ENCODE assay signal across 8 mouse cellular contexts in genomic region chr4:105205045-105205851, GRCm38 (mm10). TPM values are rescaled to one million over a fixed set of nuclear protein-coding genes. Genes with fewer than 3 reads are reported as not detected.
DNase-seq lines count a peak whose midpoint lies in the region; ATAC-seq and TF ChIP-seq lines count a peak whose summit lies in the region.

No protein-coding gene starts in this region.

- H3K4me2 ChIP-seq in midbrain, embryonic 11.5 days: no peak overlapping the region

- no peaks in the 10 kb centered on the region for H3K9me3 ChIP-seq in midbrain, embryonic 11.5 days (ENCODE audit: control insufficient read depth, low read length)

- peak overlapping the region; percentile 74 for H3K27ac ChIP-seq in brown adipose tissue, adult 24 weeks (replicated peaks; ENCODE audit: low read depth, low read length)
- H3K27ac ChIP-seq in heart, adult 2 months: peak overlapping the region; percentile 76
- H3K27ac ChIP-seq in midbrain, embryonic 11.5 days (ENCODE audit: low read depth, low read length): no peak overlapping the region

- WGBS in heart, adult 2 months: 51% methylated on average over 15 of the region's 15 CpGs
- 76% methylated on average over 15 of the region's 15 CpGs for WGBS in midbrain, embryonic 11.5 days

- peak; percentile 67; the same call in 1 of the 2 replicates for TF ChIP-seq EP300 in heart, adult 2 months (IDR thresholded peaks at IDR 0.05; ENCODE audit: insufficient read depth, low read depth, low read length)

- H3K27me3 ChIP-seq in heart, adult 2 months (ENCODE audit: control insufficient read depth, insufficient read depth, low read length): no peaks in the 10 kb centered on the region
- no peaks in the 10 kb centered on the region for H3K27me3 ChIP-seq in midbrain, embryonic 11.5 days (ENCODE audit: control insufficient read depth, insufficient read depth, low read length)

- ATAC-seq in midbrain, embryonic 11.5 days (ENCODE audit: low FRiP score): no peak

- peaks cover 22% of the 10 kb centered on the region for H3K36me3 ChIP-seq in heart, adult 2 months (ENCODE audit: control insufficient read depth, insufficient read depth, low read length)
- no peaks in the 10 kb centered on the region; the same call in 1 of the 2 replicates for H3K36me3 ChIP-seq in midbrain, embryonic 11.5 days (ENCODE audit: control insufficient read depth, insufficient read depth, low read length)

- no peaks in the 10 kb centered on the region; the same call in none of the 2 replicates for H3K79me2 ChIP-seq in heart, adult 2 months (replicated peaks; ENCODE audit: control insufficient read depth, insufficient read depth, low read length)

- TF ChIP-seq POLR2A in heart, adult 2 months (IDR thresholded peaks at IDR 0.05; ENCODE audit: insufficient read depth, low read depth, low read length): 0 out of 2 replicates have a peak, but pooled peaks have one; percentile 25

- peaks cover 66% of the 10 kb centered on the region for H3K4me1 ChIP-seq in brown adipose tissue, adult 24 weeks (ENCODE audit: control insufficient read depth, insufficient read depth, insufficient read length, low read length)
- H3K4me1 ChIP-seq in heart, adult 2 months (ENCODE audit: control insufficient read depth, insufficient read depth, low read length): peaks cover 30% of the 10 kb centered on the region
- H3K4me1 ChIP-seq in midbrain, embryonic 11.5 days (ENCODE audit: control insufficient read depth, insufficient read depth, low read length): peaks cover 11% of the 10 kb centered on the region

- intact Hi-C loops in heart, adult 2 months (cut with DNase I): loop anchor here (1.0 to 2.0 kb wide), 2 partner anchors 11 to 46 kb away; no protein-coding TSS in a partner anchor
- intact Hi-C loops in left cerebral cortex, postnatal 14 days (cut with DNase I): no loop called here

- TF ChIP-seq CTCF in heart, adult 2 months (IDR thresholded peaks at IDR 0.05): peak; percentile 45

- DNase-seq in Muller cell, postnatal 12 days (ENCODE audit: inconsistent ontology term): peak; percentile 58
- DNase-seq in heart, adult 2 months: peak; percentile 80 to 86
- DNase-seq in kidney, adult 11 months: peak; percentile 81
- peak; percentile 70 for DNase-seq in lung, postnatal 36 days
- no peak for DNase-seq in spleen, postnatal 4 days (ENCODE audit: low spot score in 2 of 2)
- DNase-seq in midbrain, embryonic 11.5 days (ENCODE audit: low spot score, missing footprints): no peak
- DNase-seq in left cerebral cortex, postnatal 14 days (ENCODE audit: low spot score in 2 of 2): no peak

- no peak overlapping the region for H3K9ac ChIP-seq in heart, adult 2 months (ENCODE audit: low read depth, low read length)
- H3K9ac ChIP-seq in midbrain, embryonic 11.5 days (ENCODE audit: low read length): no peak overlapping the region

- no peak overlapping the region for H3K4me3 ChIP-seq in brown adipose tissue, adult 24 weeks (ENCODE audit: insufficient read depth, low read depth, low read length)
- peak overlapping the region; percentile 15; the same call in 1 of the 2 replicates for H3K4me3 ChIP-seq in heart, adult 2 months
- no peak overlapping the region for H3K4me3 ChIP-seq in midbrain, embryonic 11.5 days (ENCODE audit: low read depth, low read length)

RNA-seq across cellular contexts. Expression of gene Plpp3, which starts 48.1 kb away (rescaled TPM):
- 38.6 and 44.2 TPM in 2 replicates for polyA plus RNA-seq in brown adipose tissue, adult 24 weeks (2012; ENCODE audit: insufficient read depth, insufficient read length, missing spikeins)
- 10 to 100 TPM; 64.8 to 74.0 TPM for total RNA-seq in heart, adult 2 months (2021)
- 76.9 and 92.0 TPM in 2 replicates for polyA plus RNA-seq in heart, adult 2 months (2012; rRNA removed)
- 46.3 and 47.0 TPM in 2 replicates for polyA plus RNA-seq in midbrain, embryonic 11.5 days (2014; fragmentation: Nextera tagmentation; extraction: Ambion mirVana)
- 100 to 1,000 TPM; 136 to 166 TPM for total RNA-seq in left cerebral cortex, postnatal 14 days (2021)

Comparison
In these comparisons a context has a peak if more than half of its experiments do, and no peak if none do; other contexts are left out.
1. DNase-seq: peak in Muller cell, postnatal 12 days (single experiment), heart, adult 2 months (2 of 2), kidney, adult 11 months (single experiment) and lung, postnatal 36 days (single experiment); none in spleen, postnatal 4 days (0 of 2), midbrain, embryonic 11.5 days (single experiment) and left cerebral cortex, postnatal 14 days (0 of 2).